Mouse (Mus musculus) MEL (cell line): ENCODE measurements around the gene Ggcx. TPM values are rescaled to one million over a fixed set of nuclear protein-coding genes. Genes with fewer than 3 reads are reported as not detected.

Experiments used
- DNase-seq: peaks from one replicate; pipeline ENCODE4 v3.0.0; 2011; ENCODE audit warnings: low read depth, low spot score
- H3K27ac ChIP-seq: 2 replicates; pipeline ENCODE4 v1.5.1; 2012; ENCODE audit warnings: low read depth, mild to moderate bottlenecking, control low read depth, low read length, moderate library complexity; ENCODE audit not compliant: control insufficient read depth
- H3K27me3 ChIP-seq, 2 experiments: fragments of 150-350 bp in 1 of 2; sonication (generic) in 1 of 2; 2 replicates each; pipeline ENCODE4 v1.6.1; 2012; ENCODE audit warnings: low read length in 2 of 2, mild to moderate bottlenecking in 2 of 2, improper control_type of control experiment in 1 of 2, moderate library complexity in 1 of 2; ENCODE audit not compliant: insufficient read depth in 2 of 2, control insufficient read depth in 1 of 2
- H3K36me3 ChIP-seq, 2 experiments: 2 replicates each; pipeline ENCODE4 v1.6.1; 2012 to 2014; ENCODE audit warnings: low read length in 2 of 2, improper control_type of control experiment in 1 of 2, inconsistent platforms in 1 of 2, mild to moderate bottlenecking in 1 of 2; ENCODE audit not compliant: insufficient read depth in 2 of 2, control insufficient read depth in 1 of 2
- H3K4me1 ChIP-seq, 2 experiments: fragments of 150-350 bp in 1 of 2; sonication (generic) in 1 of 2; 2 replicates each; pipeline ENCODE4 v1.6.1; 2012; ENCODE audit warnings: low read length in 2 of 2, improper control_type of control experiment in 1 of 2, mild to moderate bottlenecking in 1 of 2; ENCODE audit not compliant: insufficient read depth in 2 of 2, control insufficient read depth in 1 of 2
- H3K4me3 ChIP-seq, 2 experiments: fragments of 150-350 bp in 1 of 2; sonication (generic) in 1 of 2; 2 replicates each; pipeline ENCODE4 v1.5.1; 2012; ENCODE audit warnings: low read depth in 2 of 2, low read length in 2 of 2, mild to moderate bottlenecking in 2 of 2, moderate library complexity in 2 of 2, control low read depth in 1 of 2, improper control_type of control experiment in 1 of 2; ENCODE audit not compliant: control insufficient read depth in 1 of 2, insufficient read depth in 1 of 2
- H3K79me2 ChIP-seq: 2 replicates; pipeline ENCODE4 v1.6.1; 2012; ENCODE audit warnings: mild to moderate bottlenecking, low read length, moderate library complexity; ENCODE audit not compliant: control insufficient read depth, poor library complexity, insufficient read depth
- H3K9ac ChIP-seq: 2 replicates; pipeline ENCODE4 v1.6.1; 2012; ENCODE audit warnings: low read depth, mild to moderate bottlenecking, control low read depth, low read length, moderate library complexity; ENCODE audit not compliant: control insufficient read depth, poor library complexity, severe bottlenecking
- H3K9me3 ChIP-seq: fragments of 150-350 bp; sonication (generic); replicated peaks from 2 replicates; pipeline ENCODE4 v1.6.1; 2012; ENCODE audit warnings: mild to moderate bottlenecking, low read length, improper control_type of control experiment, moderate library complexity; ENCODE audit not compliant: insufficient read depth
- BHLHE40 ChIP-seq: IDR thresholded peaks from 2 replicates; pipeline ENCODE4 v1.6.1; 2012; ENCODE audit warnings: low read depth, mild to moderate bottlenecking, inconsistent platforms, low read length, improper control_type of control experiment, borderline replicate concordance
- E2F4 ChIP-seq: IDR thresholded peaks from 2 replicates; pipeline ENCODE4 v1.6.1; 2011; ENCODE audit warnings: low read depth, low read length, improper control_type of control experiment, borderline replicate concordance
- ELF1 ChIP-seq: IDR thresholded peaks from 2 replicates; pipeline ENCODE4 v1.6.1; 2014; ENCODE audit warnings: low read depth, mild to moderate bottlenecking, inconsistent platforms, low read length, improper control_type of control experiment, moderate library complexity
- EP300 ChIP-seq, 2 experiments: IDR thresholded peaks; 2 replicates each; pipeline ENCODE4 v1.6.1; 2011; ENCODE audit warnings: improper control_type of control experiment in 2 of 2, low read length in 2 of 2, low read depth in 1 of 2, mild to moderate bottlenecking in 1 of 2
- ETS1 ChIP-seq: IDR thresholded peaks from 2 replicates; pipeline ENCODE4 v1.6.1; 2012; ENCODE audit warnings: low read depth, mild to moderate bottlenecking, inconsistent platforms, low read length, improper control_type of control experiment, moderate library complexity
- GABPA ChIP-seq: IDR thresholded peaks from 2 replicates; pipeline ENCODE4 v1.6.1; 2012; ENCODE audit warnings: low read depth, mild to moderate bottlenecking, inconsistent platforms, low read length, improper control_type of control experiment, moderate library complexity
- GATA1 ChIP-seq: IDR thresholded peaks from 2 replicates; pipeline ENCODE4 v1.6.1; 2011; ENCODE audit warnings: low read depth, low read length, improper control_type of control experiment
- JUND ChIP-seq: IDR thresholded peaks from 2 replicates; pipeline ENCODE4 v1.6.1; 2011; ENCODE audit warnings: low read depth, mild to moderate bottlenecking, improper control_type of control experiment, low read length
- KAT2A ChIP-seq: conservative IDR thresholded peaks from 2 replicates; pipeline ENCODE4 v1.6.1; 2012; ENCODE audit warnings: low read depth, low read length, improper control_type of control experiment, inconsistent platforms
- MAFK ChIP-seq: IDR thresholded peaks from 2 replicates; pipeline ENCODE4 v1.6.1; 2011; ENCODE audit warnings: low read depth, mild to moderate bottlenecking, low read length, improper control_type of control experiment, borderline replicate concordance
- MAZ ChIP-seq: IDR thresholded peaks from 2 replicates; pipeline ENCODE4 v1.6.1; 2012; ENCODE audit warnings: low read depth, mild to moderate bottlenecking, inconsistent platforms, low read length, improper control_type of control experiment
- MYC ChIP-seq: IDR thresholded peaks from 2 replicates; pipeline ENCODE4 v1.6.1; 2011; ENCODE audit warnings: low read depth, mild to moderate bottlenecking, low read length, improper control_type of control experiment, moderate library complexity
- NELFE ChIP-seq: IDR thresholded peaks from 2 replicates; pipeline ENCODE4 v1.6.1; 2011; ENCODE audit warnings: low read depth, low read length, improper control_type of control experiment
- NRF1 ChIP-seq: IDR thresholded peaks from 2 replicates; pipeline ENCODE4 v1.6.1; 2014; ENCODE audit warnings: low read depth, mild to moderate bottlenecking, inconsistent platforms, low read length, improper control_type of control experiment, moderate library complexity; ENCODE audit not compliant: poor library complexity, insufficient read depth, severe bottlenecking
- RCOR1 ChIP-seq: IDR thresholded peaks from 2 replicates; pipeline ENCODE4 v1.6.1; 2012; ENCODE audit warnings: low read depth, mild to moderate bottlenecking, inconsistent platforms, low read length, improper control_type of control experiment
- SIN3A ChIP-seq: IDR thresholded peaks from 2 replicates; pipeline ENCODE4 v1.6.1; 2012; ENCODE audit warnings: low read length, improper control_type of control experiment, inconsistent platforms
- TCF12 ChIP-seq: IDR thresholded peaks from 2 replicates; pipeline ENCODE4 v1.6.1; 2014; ENCODE audit warnings: low read depth, mild to moderate bottlenecking, inconsistent platforms, low read length, improper control_type of control experiment, moderate library complexity
- ZC3H11A ChIP-seq: IDR thresholded peaks from 2 replicates; pipeline ENCODE4 v1.6.1; 2012; ENCODE audit warnings: low read depth, mild to moderate bottlenecking, inconsistent platforms, low read length, improper control_type of control experiment
- polyA plus RNA-seq, 2 experiments: library from polyadenylated mRNA; stranded (reverse) in 1 of 2; unstranded in 1 of 2; fragments of >175 nt in 1 of 2; fragments of >200 nt in 1 of 2; gene quantifications; 2 replicates each; pipeline versions ENCODE4 v1.2.1 to v1.2.4; 2012; ENCODE audit warnings: low replicate concordance in 2 of 2, low read depth in 1 of 2; ENCODE audit not compliant: insufficient read length in 2 of 2, insufficient read depth in 1 of 2, missing spikeins in 1 of 2
- total RNA-seq: library from RNA; depleted of rRNA; stranded (reverse); fragments of 300-350 nt; gene quantifications from 2 replicates; pipeline ENCODE4 v1.2.3, GENCODE M21; 2012; rRNA removed

Ggcx gene
- total and polyA plus RNA-seq, 3 experiments = 5.2 to 5.4 TPM; not detected in 1

- Histone ChIP-seq H3K27ac (peak overlapping the region; percentile 93), H3K9me3 (no peaks in the 10 kb centered on the region), H3K36me3 (peaks cover 0 to 39% of the 10 kb centered on the region in 2 experiments; a peak in 2 of 4 replicates), H3K4me1 (peaks cover 35 to 42% of the 10 kb centered on the region in 2 experiments), H3K27me3 (no peaks in the 10 kb centered on the region), H3K9ac (peak overlapping the region; percentile 48), H3K79me2 (no peaks in the 10 kb centered on the region), H3K4me3 (peak overlapping the region; percentile 7 to 29)
- DNase-seq = no peak
- no peak for TF ChIP-seq JUND
- TF ChIP-seq RCOR1 = 0 out of 2 replicates have a peak, but pooled peaks have one; percentile 34
- TF ChIP-seq KAT2A = 0 out of 2 replicates have a peak, but pooled peaks have one; percentile 9
- TF ChIP-seq NELFE = no peak
- peak; percentile 68 for TF ChIP-seq ELF1
- TF ChIP-seq BHLHE40 = no peak
- TF ChIP-seq GABPA = no peak
- TF ChIP-seq TCF12 = peak; percentile 44
- TF ChIP-seq ZC3H11A = no peak
- TF ChIP-seq ETS1 = peak; percentile 75
- TF ChIP-seq E2F4 = 0 out of 2 replicates have a peak, but pooled peaks have one; percentile 35
- TF ChIP-seq MYC = no peak
- TF ChIP-seq SIN3A = peak; percentile 59; the same call in 1 of the 2 replicates
- no peak for TF ChIP-seq MAZ
- TF ChIP-seq EP300 (IDR thresholded peaks at IDR 0.05; ENCODE audit: low read depth in 1 of 2, low read length in 2 of 2) = peak in 1 of 2 experiments; percentile 24; a peak in 2 of 4 replicates
- 0 out of 2 replicates have a peak, but pooled peaks have one; percentile 21 for TF ChIP-seq MAFK
- no peak for TF ChIP-seq NRF1
- TF ChIP-seq GATA1 = peak; percentile 77
Measured at GRCm38 (mm10) chr6:72480422-72480702, 66.3 kb downstream of the Ggcx start.

Other genes starting within 250 kb of the Ggcx start
- gene Atoh8, start 178.7 kb upstream of the Ggcx start, total RNA-seq = not detected in 2 replicates
- not detected for gene Atoh8, start 178.7 kb upstream of the Ggcx start, polyA plus RNA-seq
- gene Sftpb, start 109.7 kb upstream of the Ggcx start, total RNA-seq = not detected in 2 replicates
- not detected for gene Sftpb, start 109.7 kb upstream of the Ggcx start, polyA plus RNA-seq
- gene Usp39, start 69.1 kb upstream of the Ggcx start, total RNA-seq = 106 and 113 TPM in 2 replicates
- gene Usp39, start 69.1 kb upstream of the Ggcx start, polyA plus RNA-seq = 100 to 1,000 TPM in 1 of 2 experiments, not detected in 1; 103 TPM
- 13.8 and 14.2 TPM in 2 replicates for gene 0610030E20Rik, start 67.0 kb upstream of the Ggcx start, total RNA-seq
- 10 to 100 TPM in 1 of 2 experiments, not detected in 1; 28.5 TPM for gene 0610030E20Rik, start 67.0 kb upstream of the Ggcx start, polyA plus RNA-seq
- 0.15 and 0.16 TPM in 2 replicates for gene Tmem150a, start 58.9 kb upstream of the Ggcx start, total RNA-seq
- 1 to 10 TPM in 1 of 2 experiments, not detected in 1; 2.5 TPM for gene Tmem150a, start 58.9 kb upstream of the Ggcx start, polyA plus RNA-seq
- 47.2 and 50.7 TPM in 2 replicates for gene Rnf181, start 47.4 kb upstream of the Ggcx start, total RNA-seq
- 100 to 1,000 TPM; 107 to 268 TPM for gene Rnf181, start 47.4 kb upstream of the Ggcx start, polyA plus RNA-seq
- 490 and 593 TPM in 2 replicates for gene Vamp5, start 33.8 kb upstream of the Ggcx start, total RNA-seq
- gene Vamp5, start 33.8 kb upstream of the Ggcx start, polyA plus RNA-seq = 100 to 1,000 TPM in 1 of 2 experiments, not detected in 1; 465 TPM
- gene Vamp8, start 23.6 kb upstream of the Ggcx start, total RNA-seq = 130 and 164 TPM in 2 replicates
- gene Vamp8, start 23.6 kb upstream of the Ggcx start, polyA plus RNA-seq = 100 to 1,000 TPM in 1 of 2 experiments, not detected in 1; 179 TPM
- 233 and 319 TPM in 2 replicates for gene Mat2a, start 25.2 kb downstream of the Ggcx start, total RNA-seq
- gene Mat2a, start 25.2 kb downstream of the Ggcx start, polyA plus RNA-seq = 1,000 to 10,000 TPM in 1 of 2 experiments, 100 to 1,000 TPM in 1; 357 to 3,179 TPM
- not detected in 2 replicates for gene Sh2d6, start 107.4 kb downstream of the Ggcx start, total RNA-seq
- under 1 TPM in 1 of 2 experiments, not detected in 1; 0.17 TPM for gene Sh2d6, start 107.4 kb downstream of the Ggcx start, polyA plus RNA-seq
- gene Capg, start 130.1 kb downstream of the Ggcx start, total RNA-seq = 222 and 241 TPM in 2 replicates
- gene Capg, start 130.1 kb downstream of the Ggcx start, polyA plus RNA-seq = 100 to 1,000 TPM in 1 of 2 experiments, not detected in 1; 283 TPM
- gene Elmod3, start 184.1 kb downstream of the Ggcx start, total RNA-seq = 4.2 and 4.6 TPM in 2 replicates
- gene Elmod3, start 184.1 kb downstream of the Ggcx start, polyA plus RNA-seq = 10 to 100 TPM in 1 of 2 experiments, not detected in 1; 14.1 TPM
- 35.1 and 40.3 TPM in 2 replicates for gene Retsat, start 184.2 kb downstream of the Ggcx start, total RNA-seq
- 10 to 100 TPM in 1 of 2 experiments, not detected in 1; 61.5 TPM for gene Retsat, start 184.2 kb downstream of the Ggcx start, polyA plus RNA-seq
- 19.3 and 23.9 TPM in 2 replicates for gene Tgoln1, start 202.7 kb downstream of the Ggcx start, total RNA-seq
- gene Tgoln1, start 202.7 kb downstream of the Ggcx start, polyA plus RNA-seq = 100 to 1,000 TPM in 1 of 2 experiments, 10 to 100 TPM in 1; 20.6 to 106 TPM